Mouse (Mus musculus) mouse trophoblast stem cell (cell line): ENCODE data around the gene Sltm.
"Not testable (repeated sequence)": the region's sequence is repeated elsewhere in the genome, so short reads cannot be mapped to it uniquely, and the experiment has no call there.

Experiments
- in situ Hi-C, 2 experiments: fragments of 300-500 bp; cut with MseI, MboI; formaldehyde crosslinking; loops; 2 replicates in 1 of 2; 3 replicates in 1 of 2; pipeline ENCODE4 v1.15.1; 2025

The Sltm gene

DNA sequence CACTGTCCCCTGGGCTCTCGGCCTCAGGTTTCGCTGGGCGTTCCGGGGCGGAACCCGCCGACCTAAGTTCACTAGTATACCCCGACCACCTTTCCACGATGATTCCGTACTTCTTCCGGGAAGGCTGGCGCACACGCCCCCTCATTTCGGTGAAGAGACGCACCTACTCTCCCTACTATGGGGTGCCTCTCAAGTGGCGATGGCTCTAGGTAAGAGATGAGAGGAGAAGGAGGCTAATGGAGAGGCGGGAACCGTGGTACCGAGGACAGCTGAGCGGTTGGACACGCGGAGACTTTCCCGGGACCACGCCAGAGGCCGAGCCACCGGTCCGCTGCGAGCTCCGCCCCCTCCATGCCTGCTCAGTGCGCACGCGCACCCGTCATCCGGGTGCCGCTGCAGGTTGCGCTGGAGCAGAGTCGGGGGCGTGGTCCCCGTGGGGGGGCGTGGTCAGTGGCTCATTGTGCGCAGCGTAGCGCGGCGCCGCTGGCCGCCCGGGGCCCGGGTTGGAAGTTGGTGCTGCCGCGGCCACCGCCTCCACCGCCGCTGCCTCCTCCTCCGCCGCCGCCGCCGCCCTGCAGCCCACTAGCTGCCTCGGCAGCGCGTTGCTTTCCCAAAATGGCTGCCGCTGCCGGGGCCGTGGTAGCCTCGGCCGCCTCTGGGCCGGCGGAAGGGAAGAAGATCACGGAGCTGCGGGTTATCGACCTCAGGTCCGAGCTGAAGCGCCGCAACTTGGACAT, at the start of gene Sltm:
Gene Sltm (plus strand): TSS at position 450 of the 737 bp plus-strand sequence.
- in situ Hi-C loops, result no loop called here

DNA sequence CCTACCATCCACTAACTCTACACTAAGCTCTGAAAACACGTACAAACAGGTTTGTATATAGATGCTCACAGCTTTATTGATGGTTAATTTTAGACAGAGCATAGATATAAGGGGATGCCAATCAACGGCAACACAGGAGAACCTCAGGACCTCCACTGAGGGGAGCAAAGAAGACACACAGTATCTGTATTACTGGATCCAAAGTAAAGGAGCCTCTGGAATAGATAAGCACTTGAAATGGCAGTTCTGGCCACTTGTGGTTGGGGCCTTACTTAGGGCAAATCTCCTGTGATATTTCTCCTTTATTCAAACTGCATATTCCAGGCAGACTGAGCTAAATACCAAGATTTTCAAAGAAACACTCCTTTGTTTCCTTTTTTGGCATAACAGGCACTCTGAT, 49.5 kb upstream of the Sltm start:
- in situ Hi-C loops, result no loop called here

DNA sequence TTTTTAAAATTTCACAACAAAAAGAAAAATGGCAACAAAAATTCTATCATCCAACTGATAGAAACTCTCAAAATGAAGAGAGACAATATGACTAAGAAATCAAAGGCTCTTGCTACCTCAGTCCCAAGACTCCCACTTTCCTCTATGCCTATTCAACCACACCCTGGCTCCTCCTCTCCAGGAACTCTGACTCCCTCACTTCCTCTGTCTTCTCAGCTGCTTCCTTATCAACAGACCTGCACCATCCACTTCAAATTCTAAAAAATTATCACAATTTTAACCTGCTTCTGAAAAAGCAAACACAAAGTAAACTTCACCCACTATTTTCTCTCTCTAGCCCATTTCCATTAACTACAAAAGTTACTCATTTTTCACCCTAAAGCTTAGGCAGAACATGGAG, 45.6 kb upstream of the Sltm start:
- in situ Hi-C loops, result no loop called here

- in situ Hi-C loops, result no loop called here
Observed at GRCm38 (mm10) chr9:70502284-70503014, 40.1 kb upstream of the Sltm start.

DNA sequence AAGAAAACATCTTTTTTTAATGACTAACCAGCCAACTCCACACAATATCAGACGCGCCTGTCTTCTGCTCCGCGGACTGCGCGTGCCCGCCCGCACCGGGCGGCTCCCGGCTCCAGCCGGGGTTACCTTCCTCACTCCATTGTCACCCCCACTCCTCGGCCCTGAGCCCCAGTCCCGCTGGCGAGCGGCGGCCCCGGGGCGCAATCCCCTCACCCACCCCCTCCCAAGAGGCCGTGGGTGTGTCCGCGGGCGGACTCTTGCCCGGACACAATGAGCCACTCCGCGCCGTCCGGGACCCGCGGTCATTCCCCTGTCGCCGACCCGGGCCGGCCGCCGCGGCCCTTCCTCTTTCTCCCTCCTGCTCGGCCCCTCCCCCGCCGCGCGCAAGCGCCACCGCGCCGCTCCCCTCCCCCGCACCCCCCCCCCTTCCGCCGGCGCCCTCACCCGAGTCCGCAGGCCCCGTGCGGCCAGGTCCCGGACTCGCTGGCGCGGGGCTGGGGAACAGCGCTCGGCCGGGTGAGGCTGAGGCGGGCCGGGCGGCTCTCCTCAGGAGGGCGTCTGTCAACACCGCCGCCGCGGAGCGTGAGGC, 39.4 kb upstream of the Sltm start:
- in situ Hi-C loops, result no loop called here

GRCm38 (mm10) chr9:70503626-70504041, 38.9 kb upstream of the Sltm start, which contains the start of gene Rnf111:
Gene Rnf111 (minus strand): TSS chr9:70503725.
- in situ Hi-C loops, result no loop called here

DNA sequence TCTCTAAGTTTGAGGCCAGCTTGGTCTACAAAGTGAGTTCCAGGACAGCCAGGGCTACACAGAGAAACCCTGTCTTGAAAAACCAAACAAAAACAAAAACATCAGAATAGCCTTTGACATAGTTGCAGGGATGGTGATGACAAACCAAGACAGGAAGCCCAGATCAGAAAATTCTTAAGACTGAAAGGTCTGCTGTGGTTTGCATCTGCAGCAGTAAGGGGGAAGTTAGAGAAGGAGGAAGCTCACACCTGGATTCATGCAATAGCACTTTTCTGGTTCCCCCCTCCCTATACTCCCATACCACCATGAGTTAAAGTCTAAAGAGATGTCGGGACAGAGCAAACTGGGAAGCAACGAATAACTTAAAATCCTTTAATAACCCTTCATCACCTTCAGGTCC, 36.4 kb upstream of the Sltm start:
- in situ Hi-C loops, result no loop called here

- in situ Hi-C loops, result no loop called here
Observed at GRCm38 (mm10) chr9:70506787-70507186, 35.8 kb upstream of the Sltm start.

GRCm38 (mm10) chr9:70509906-70510525, 32.5 kb upstream of the Sltm start:
- in situ Hi-C loops, result no loop called here

DNA sequence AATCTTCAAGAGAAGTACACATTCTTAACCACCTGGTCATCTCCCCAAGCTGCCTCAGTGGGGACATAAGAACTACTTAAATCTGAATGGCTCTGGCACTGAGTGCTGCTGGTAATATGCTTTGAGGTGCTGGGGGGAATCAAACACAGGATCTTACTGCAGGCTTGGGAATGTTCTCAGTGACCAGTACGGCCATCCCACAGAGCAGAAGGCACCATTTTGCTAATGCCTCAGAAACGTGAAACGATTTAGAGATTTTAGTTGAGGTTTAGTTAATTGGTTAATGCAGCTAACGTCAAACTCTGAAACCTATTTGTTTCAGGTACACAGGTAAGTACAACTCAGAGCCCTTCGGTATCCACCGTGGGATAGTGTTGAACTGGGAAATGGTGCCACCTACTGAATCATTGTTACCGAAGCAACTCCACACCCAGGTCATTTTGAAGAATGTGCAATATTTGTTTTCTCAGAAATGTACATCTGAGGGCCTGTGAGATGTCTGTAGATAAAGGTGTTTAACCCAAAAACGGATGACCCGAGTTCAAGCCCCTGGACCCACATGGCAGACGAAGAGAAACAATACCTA, 31.5 kb upstream of the Sltm start:
- in situ Hi-C loops, result no loop called here

DNA sequence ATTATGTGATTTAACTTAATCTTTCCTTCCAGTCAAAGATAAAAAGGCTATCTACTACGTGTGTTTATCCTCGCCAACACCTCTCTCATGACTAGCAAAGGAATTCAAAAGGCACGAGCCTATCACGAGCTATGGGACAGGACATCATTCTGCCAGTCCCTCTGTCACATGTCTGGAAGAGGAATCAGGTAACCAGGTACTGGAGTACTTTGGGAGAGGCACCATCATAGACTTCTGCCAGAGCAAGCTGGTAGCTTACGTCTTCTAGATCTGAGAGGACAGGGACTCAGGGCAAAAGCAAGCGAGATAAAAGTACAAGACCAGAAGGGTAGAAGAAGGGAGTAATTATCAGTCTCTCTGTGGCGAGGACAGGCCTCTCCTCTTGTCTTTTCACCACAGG, 30.9 kb upstream of the Sltm start:
- in situ Hi-C loops, result no loop called here

GRCm38 (mm10) chr9:70520651-70521050, 21.9 kb upstream of the Sltm start:
- in situ Hi-C loops, result no loop called here

DNA sequence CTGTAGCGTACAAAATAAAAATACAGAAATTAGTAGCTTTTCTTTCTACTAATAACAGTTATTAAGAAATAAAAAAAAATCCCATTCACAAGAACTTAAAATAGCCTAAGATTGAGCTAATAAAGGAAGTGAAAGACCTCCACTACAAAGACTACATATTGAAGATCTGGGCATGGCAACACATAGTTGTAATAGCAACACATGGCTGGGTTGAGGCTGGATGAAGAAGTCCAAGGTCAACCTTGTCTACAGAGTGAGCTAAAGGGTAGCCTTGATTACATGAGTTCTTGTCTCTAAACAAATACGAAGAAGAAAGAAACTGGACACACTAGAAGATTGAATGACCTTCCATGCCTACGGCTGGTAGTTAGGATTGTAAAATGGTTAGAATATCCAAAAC, 18.7 kb upstream of the Sltm start:
- in situ Hi-C loops, result no loop called here

DNA sequence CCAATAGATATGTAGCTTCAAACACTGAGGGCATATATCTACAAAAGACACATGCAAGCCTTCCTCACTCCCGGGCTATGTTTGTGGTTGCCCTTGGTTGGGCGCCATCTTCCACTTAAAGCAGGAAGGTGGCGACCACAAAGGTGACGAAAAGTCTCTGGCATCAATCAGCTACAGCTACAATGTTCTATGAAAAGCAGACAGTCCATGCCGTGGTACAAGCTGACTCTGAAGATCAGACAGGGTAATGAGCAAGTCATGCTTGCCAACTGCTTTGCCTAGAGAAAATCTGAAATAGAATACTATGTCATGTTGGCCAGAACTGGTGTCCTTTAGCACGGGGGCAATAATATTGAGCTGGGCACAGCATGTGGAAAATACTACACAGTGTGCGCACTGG, 18.2 kb upstream of the Sltm start:
- in situ Hi-C loops, result no loop called here

DNA sequence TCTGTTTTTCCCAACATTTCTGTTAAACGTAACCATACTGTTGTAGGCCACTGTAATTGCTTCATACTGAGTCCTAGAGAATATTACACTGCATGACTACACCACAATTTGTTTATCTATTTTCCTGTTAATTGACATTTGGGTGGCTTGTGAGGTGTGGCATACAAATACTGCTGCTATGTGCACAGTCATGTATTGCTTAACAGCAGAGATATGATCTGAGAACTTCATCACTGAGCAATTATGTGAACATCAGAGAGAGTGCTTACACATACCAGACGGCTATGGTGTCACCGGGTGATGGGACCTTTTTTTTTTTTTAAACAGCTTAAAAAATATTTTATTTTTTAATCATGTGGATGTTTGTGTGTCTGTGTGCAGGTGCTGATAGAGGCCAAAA, 9.2 kb upstream of the Sltm start:
- in situ Hi-C loops, result no loop called here

DNA sequence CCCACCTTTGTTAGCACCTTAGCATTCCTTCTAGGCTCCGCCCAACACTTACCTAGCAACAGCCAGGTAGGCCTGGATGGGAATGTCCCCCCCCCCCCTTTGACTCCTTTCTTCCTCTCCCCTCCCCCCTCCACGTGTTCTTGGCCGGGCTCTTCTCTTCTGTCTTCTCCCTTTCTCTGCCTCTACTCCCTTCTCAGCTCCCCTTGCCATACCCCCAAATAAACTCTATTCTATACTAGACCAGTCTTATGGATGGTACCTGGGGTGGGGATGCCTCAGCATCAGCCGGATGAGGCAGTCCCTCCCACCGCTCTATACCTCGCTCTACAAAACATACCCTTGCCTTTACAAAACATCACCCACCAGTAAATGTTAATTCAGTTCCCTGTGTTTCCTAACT, 970 bp upstream of the Sltm start:
- in situ Hi-C loops, result no loop called here

- in situ Hi-C loops, result no loop called here
Observed at GRCm38 (mm10) chr9:70543048-70543880, 710 bp downstream of the Sltm start.

- in situ Hi-C loops, result no loop called here
Observed at GRCm38 (mm10) chr9:70543985-70544384, 1.4 kb downstream of the Sltm start.

DNA sequence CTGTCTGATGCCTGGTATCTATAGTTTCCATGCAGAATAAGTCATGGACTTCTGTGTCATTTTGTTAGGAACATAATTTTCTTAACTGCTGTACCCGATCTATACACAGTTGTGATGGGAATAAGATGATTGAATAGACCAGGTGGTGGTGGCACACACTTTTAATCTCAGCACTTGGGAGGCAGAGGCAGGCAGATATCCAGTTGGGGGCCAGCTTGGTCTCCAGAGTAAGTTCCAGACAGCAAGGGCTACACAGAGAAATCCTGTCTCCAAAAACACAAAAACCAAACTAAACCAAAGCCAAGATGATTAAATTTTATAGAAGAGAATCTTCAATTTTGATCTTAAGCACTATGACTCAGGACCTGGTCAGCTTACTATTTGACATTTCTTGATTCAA, 2.3 kb downstream of the Sltm start:
- in situ Hi-C loops, result no loop called here

DNA sequence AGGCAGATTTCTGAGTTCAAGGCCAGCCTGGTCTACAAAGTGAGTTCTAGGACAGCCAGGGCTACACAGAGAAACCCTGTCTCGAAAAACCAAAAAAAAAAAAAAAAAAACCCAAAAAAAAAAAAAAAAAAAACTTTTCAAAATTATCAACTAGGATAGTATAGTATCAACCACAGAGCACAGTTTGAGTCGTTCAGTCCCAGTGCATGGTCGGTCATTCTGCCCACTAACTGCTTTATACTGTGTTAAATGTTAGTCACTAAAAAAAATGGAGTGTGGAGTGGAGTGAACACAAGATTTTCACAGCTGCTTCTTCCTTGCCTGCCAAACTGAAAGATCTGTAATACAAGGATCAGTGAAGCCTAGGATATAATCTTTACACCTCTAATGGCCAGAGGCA, 4.0 kb downstream of the Sltm start:
- in situ Hi-C loops, result not testable (repeated sequence)

DNA sequence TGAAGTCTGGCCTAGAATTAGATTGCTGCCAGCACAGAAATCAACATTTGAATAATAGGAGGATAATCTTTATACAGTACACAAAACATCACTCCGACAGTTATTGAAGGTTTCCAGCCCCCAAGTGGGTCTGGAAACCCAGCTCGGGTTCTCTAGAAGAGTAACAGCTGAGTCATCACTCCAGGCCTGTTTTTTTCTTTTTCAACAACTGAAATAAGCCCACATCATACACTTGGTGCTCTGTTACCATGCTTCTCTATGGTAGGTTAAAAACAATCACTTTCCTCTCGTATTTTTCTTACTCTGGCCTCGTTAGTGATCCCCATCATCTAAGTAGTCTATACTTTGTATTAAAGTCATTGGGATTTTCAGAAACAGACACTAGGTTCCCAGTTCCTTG, 5.8 kb downstream of the Sltm start:
- in situ Hi-C loops, result no loop called here
